Comparison of ENCODE assay signal across 30 mouse cellular contexts in genomic region chr10:52864936-52865335, GRCm38 (mm10).
A peak's percentile ranks its signal among the peaks of the same experiment; 100 is the strongest.
DNase-seq lines count a peak whose midpoint lies in the region; ATAC-seq and TF ChIP-seq lines count a peak whose summit lies in the region.
"Had no signal": no experiment of that assay in that cellular context is flagged by ENCODE, and none has a peak within 500 bp of the region (broad histone marks: within the 10 kb centered on the region; RNA-seq: fewer than 3 reads in every experiment).

No protein-coding gene starts in this region.

- 78% methylated on average over 5 of the region's 5 CpGs for WGBS in forebrain, embryonic 13.5 days
- 95% methylated on average over 5 of the region's 5 CpGs for WGBS in forebrain, embryonic 10.5 days
- WGBS in hindbrain, postnatal 0 days, result 65% methylated on average over 5 of the region's 5 CpGs
- WGBS in hindbrain, embryonic 10.5 days, result 93% methylated on average over 5 of the region's 5 CpGs
- 71% methylated on average over 5 of the region's 5 CpGs for WGBS in lung, adult 2 months

- no peak overlapping the region for H3K9ac ChIP-seq in forebrain, embryonic 13.5 days
- H3K9ac ChIP-seq in hindbrain, postnatal 0 days (replicated peaks; ENCODE audit: low read length), result no peak overlapping the region
- H3K9ac ChIP-seq: embryonic facial prominence, embryonic 13.5 days; heart, embryonic 13.5 days; limb, embryonic 15.5 days; liver, embryonic 13.5 days; lung, embryonic 15.5 days; midbrain, embryonic 15.5 days; neural tube, embryonic 12.5 days had no signal

- H3K27me3 ChIP-seq in forebrain, embryonic 13.5 days, result no peaks in the 10 kb centered on the region
- H3K27me3 ChIP-seq in forebrain, embryonic 10.5 days (ENCODE audit: poor library complexity, severe bottlenecking), result no peaks in the 10 kb centered on the region
- no peaks in the 10 kb centered on the region for H3K27me3 ChIP-seq in hindbrain, postnatal 0 days (ENCODE audit: insufficient read depth, low read length)
- no peaks in the 10 kb centered on the region for H3K27me3 ChIP-seq in hindbrain, embryonic 10.5 days (ENCODE audit: insufficient read depth, poor library complexity, severe bottlenecking)
- H3K27me3 ChIP-seq: CH12.LX; embryonic facial prominence, embryonic 13.5 days; heart, embryonic 13.5 days; limb, embryonic 15.5 days; liver, embryonic 13.5 days; lung, embryonic 15.5 days; midbrain, embryonic 15.5 days; neural tube, embryonic 12.5 days had no signal

- no peaks in the 10 kb centered on the region for H3K36me3 ChIP-seq in forebrain, embryonic 13.5 days (ENCODE audit: poor library complexity, severe bottlenecking)
- H3K36me3 ChIP-seq in forebrain, embryonic 10.5 days (replicated peaks), result no peaks in the 10 kb centered on the region
- no peaks in the 10 kb centered on the region for H3K36me3 ChIP-seq in hindbrain, postnatal 0 days (ENCODE audit: insufficient read depth, low read length)
- no peaks in the 10 kb centered on the region for H3K36me3 ChIP-seq in hindbrain, embryonic 10.5 days
- H3K36me3 ChIP-seq: embryonic facial prominence, embryonic 13.5 days; heart, embryonic 13.5 days; limb, embryonic 10.5 days; limb, embryonic 15.5 days; liver, embryonic 13.5 days; lung, embryonic 15.5 days; midbrain, embryonic 15.5 days; neural tube, embryonic 12.5 days had no signal

- peaks cover 5% of the 10 kb centered on the region; the same call in 1 of the 2 replicates for H3K4me1 ChIP-seq in forebrain, embryonic 13.5 days
- peaks cover 1% of the 10 kb centered on the region; the same call in 1 of the 2 replicates for H3K4me1 ChIP-seq in forebrain, embryonic 10.5 days
- H3K4me1 ChIP-seq in hindbrain, postnatal 0 days (ENCODE audit: insufficient read depth, low read length), result no peaks in the 10 kb centered on the region
- H3K4me1 ChIP-seq in hindbrain, embryonic 10.5 days (replicated peaks), result peaks cover 11% of the 10 kb centered on the region
- no peaks in the 10 kb centered on the region for H3K4me1 ChIP-seq in lung, adult 2 months (ENCODE audit: control insufficient read depth, insufficient read depth, low read length)
- H3K4me1 ChIP-seq: embryonic facial prominence, embryonic 13.5 days; heart, embryonic 13.5 days; limb, embryonic 10.5 days; limb, embryonic 15.5 days; liver, embryonic 13.5 days; lung, embryonic 15.5 days; midbrain, embryonic 15.5 days; neural tube, embryonic 12.5 days had no signal

- no peak for DNase-seq in forebrain, embryonic 10.5 days (ENCODE audit: extremely low spot score, low spot score)
- DNase-seq in hindbrain, postnatal 0 days (ENCODE audit: low spot score), result peak; percentile 29
- DNase-seq in hindbrain, embryonic 10.5 days (ENCODE audit: low spot score), result no peak
- peak; percentile 7 for DNase-seq in lung, postnatal 25 days (ENCODE audit: low spot score)
- DNase-seq in lung, adult 2 months, result no peak
- DNase-seq in brain, embryonic 14.5 days (ENCODE audit: low read depth), result peak; percentile 64
- DNase-seq: adrenal gland, postnatal 10 days; cerebellum, adult 18-20 months; cerebellum, postnatal 10 days; gastrocnemius, postnatal 10 days; heart, postnatal 10 days; kidney, adult 8-10 months; kidney, postnatal 4 days; liver, embryonic 13.5 days; right cerebral cortex, adult 18-20 months; spleen, adult 18-20 months; thymus, postnatal 14 days had no signal

- H3K4me2 ChIP-seq in forebrain, embryonic 13.5 days, result no peak overlapping the region
- no peak overlapping the region for H3K4me2 ChIP-seq in hindbrain, postnatal 0 days (ENCODE audit: low read depth, low read length)
- H3K4me2 ChIP-seq: embryonic facial prominence, embryonic 13.5 days; heart, embryonic 13.5 days; limb, embryonic 15.5 days; liver, embryonic 13.5 days; lung, embryonic 15.5 days; midbrain, embryonic 15.5 days; neural tube, embryonic 12.5 days had no signal

- no peak overlapping the region for H3K27ac ChIP-seq in forebrain, embryonic 13.5 days
- H3K27ac ChIP-seq in forebrain, embryonic 10.5 days, result no peak overlapping the region
- H3K27ac ChIP-seq in hindbrain, postnatal 0 days, result no peak overlapping the region
- H3K27ac ChIP-seq in hindbrain, embryonic 10.5 days, result no peak overlapping the region
- H3K27ac ChIP-seq: embryonic facial prominence, embryonic 13.5 days; heart, embryonic 13.5 days; kidney, postnatal 0 days; limb, embryonic 10.5 days; limb, embryonic 15.5 days; liver, embryonic 13.5 days; lung, embryonic 15.5 days; macrophage; midbrain, embryonic 15.5 days; neural tube, embryonic 12.5 days had no signal

- ATAC-seq in forebrain, embryonic 13.5 days, result 0 out of 2 replicates have a peak, but pooled peaks have one; percentile 55
- ATAC-seq in hindbrain, postnatal 0 days, result no peak
- ATAC-seq: intestine, embryonic 16.5 days; midbrain, embryonic 15.5 days had no signal

- no peaks in the 10 kb centered on the region for H3K9me3 ChIP-seq in forebrain, embryonic 13.5 days (replicated peaks)
- no peaks in the 10 kb centered on the region for H3K9me3 ChIP-seq in forebrain, embryonic 10.5 days
- no peaks in the 10 kb centered on the region for H3K9me3 ChIP-seq in hindbrain, postnatal 0 days (ENCODE audit: low read length)
- no peaks in the 10 kb centered on the region for H3K9me3 ChIP-seq in hindbrain, embryonic 10.5 days
- H3K9me3 ChIP-seq: embryonic facial prominence, embryonic 13.5 days; heart, embryonic 13.5 days; limb, embryonic 10.5 days; limb, embryonic 15.5 days; liver, embryonic 13.5 days; lung, embryonic 15.5 days; midbrain, embryonic 15.5 days; neural tube, embryonic 12.5 days had no signal

- no peak overlapping the region for H3K4me3 ChIP-seq in forebrain, embryonic 13.5 days
- H3K4me3 ChIP-seq in forebrain, embryonic 10.5 days, result no peak overlapping the region
- H3K4me3 ChIP-seq in hindbrain, postnatal 0 days (ENCODE audit: low read length), result no peak overlapping the region
- H3K4me3 ChIP-seq in hindbrain, embryonic 10.5 days, result no peak overlapping the region
- H3K4me3 ChIP-seq in lung, adult 2 months (replicated peaks; ENCODE audit: extremely low read depth, low read depth, low read length), result no peak overlapping the region
- H3K4me3 ChIP-seq: embryonic facial prominence, embryonic 13.5 days; heart, embryonic 13.5 days; limb, embryonic 10.5 days; limb, embryonic 15.5 days; liver, embryonic 13.5 days; lung, embryonic 15.5 days; midbrain, embryonic 15.5 days; myocyte; neural tube, embryonic 12.5 days had no signal

- no peak for TF ChIP-seq POLR2A in lung, adult 2 months (IDR thresholded peaks at IDR 0.05; ENCODE audit: borderline replicate concordance, extremely low read depth, low read depth, low read length)
- TF ChIP-seq POLR2A in brain, embryonic 14.5 days (IDR thresholded peaks at IDR 0.05; ENCODE audit: borderline replicate concordance, extremely low read depth, insufficient read depth, insufficient read length, poor library complexity, severe bottlenecking), result no peak

- TF ChIP-seq CTCF in hindbrain, postnatal 0 days (IDR thresholded peaks at IDR 0.05; ENCODE audit: low read depth), result no peak
- no peak for TF ChIP-seq CTCF in lung, adult 2 months (IDR thresholded peaks at IDR 0.05; ENCODE audit: insufficient read depth, low read length)
- TF ChIP-seq CTCF in brain, embryonic 14.5 days (IDR thresholded peaks at IDR 0.05; ENCODE audit: borderline replicate concordance, extremely low read depth, insufficient read depth, insufficient read length), result no peak

Comparison
In these comparisons a context has a peak if more than half of its experiments do, and no peak if none do; other contexts are left out.
1. DNase-seq: peak in hindbrain, postnatal 0 days (single experiment), lung, postnatal 25 days (single experiment) and brain, embryonic 14.5 days (single experiment); none in forebrain, embryonic 10.5 days (single experiment), hindbrain, embryonic 10.5 days (single experiment) and lung, adult 2 months (single experiment).